Mouse (Mus musculus): ENCODE results near the gene Spef1.

- TF ChIP-seq CTCF (IDR thresholded peaks at IDR 0.05; ENCODE audit: borderline replicate concordance, insufficient read depth, low read length) (no peak), POLR2A (IDR thresholded peaks at IDR 0.05; ENCODE audit: low read depth, low read length) (no peak)
Observed at GRCm38 (mm10) chr2:131175286-131175944, 11.7 kb downstream of the Spef1 start.

All from embryonic fibroblast, embryonic 13.5 days (primary cell).